Mouse (Mus musculus): ENCODE results near the gene Zfp287.
"Not testable (repeated sequence)": the region's sequence is repeated elsewhere in the genome, so short reads cannot be mapped to it uniquely, and the experiment has no call there.

DNA sequence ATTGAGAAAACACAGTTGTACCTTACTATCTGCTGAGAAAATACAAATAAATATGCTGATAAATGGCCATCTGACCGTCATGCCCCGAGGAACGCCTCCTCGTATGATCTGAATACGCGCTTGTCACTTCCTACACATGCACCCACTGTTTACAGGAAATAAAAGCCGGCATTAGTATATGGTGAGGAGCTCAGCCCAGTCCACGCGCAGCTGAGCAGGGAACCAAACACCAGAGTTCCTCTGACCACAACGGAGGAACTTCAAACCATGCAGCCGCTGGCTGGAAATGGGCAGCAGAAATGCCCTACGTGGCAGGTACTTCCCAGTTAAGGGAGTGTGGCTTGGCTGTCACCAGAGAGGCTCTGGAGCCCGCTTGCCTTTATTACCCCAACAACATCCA lies 17.7 kb upstream of the Zfp287 start:
- not testable (repeated sequence) for TF ChIP-seq CTCF (IDR thresholded peaks at IDR 0.05; ENCODE audit: low read depth, low read length); GATA2 (IDR thresholded peaks at IDR 0.05; ENCODE audit: borderline replicate concordance, low read depth, low read length); POLR2AphosphoS5 (IDR thresholded peaks at IDR 0.05; ENCODE audit: insufficient replicate concordance, low read depth, low read length); GATA1 (IDR thresholded peaks at IDR 0.05; ENCODE audit: borderline replicate concordance, low read length)
